8 mouse cellular contexts compared by ENCODE assay signal in genomic region chr3:51484370-51484769, GRCm38 (mm10). TPM values are rescaled to one million over a fixed set of nuclear protein-coding genes. Genes with fewer than 3 reads are reported as not detected.
DNase-seq lines count a peak whose midpoint lies in the region; ATAC-seq and TF ChIP-seq lines count a peak whose summit lies in the region.

No protein-coding gene starts in this region.

- H3K36me3 ChIP-seq in kidney, adult 2 months (ENCODE audit: control insufficient read depth, insufficient read depth, low read length) = no peaks in the 10 kb centered on the region
- no peaks in the 10 kb centered on the region for H3K36me3 ChIP-seq in hindbrain, postnatal 0 days (ENCODE audit: insufficient read depth, low read length)
- no peaks in the 10 kb centered on the region for H3K36me3 ChIP-seq in midbrain, embryonic 15.5 days (replicated peaks)

- WGBS in kidney, adult 2 months = under 1% methylated on average over 33 of the region's 33 CpGs
- WGBS in hindbrain, postnatal 0 days = under 1% methylated on average over 33 of the region's 33 CpGs
- under 1% methylated on average over 33 of the region's 33 CpGs for WGBS in midbrain, embryonic 15.5 days

- no peaks in the 10 kb centered on the region for H3K27me3 ChIP-seq in kidney, adult 2 months (replicated peaks; ENCODE audit: control insufficient read depth, insufficient read depth, low read length)
- H3K27me3 ChIP-seq in hindbrain, postnatal 0 days (ENCODE audit: insufficient read depth, low read length) = no peaks in the 10 kb centered on the region
- no peaks in the 10 kb centered on the region for H3K27me3 ChIP-seq in midbrain, embryonic 15.5 days (replicated peaks)

- peak overlapping the region; percentile 79 for H3K4me2 ChIP-seq in hindbrain, postnatal 0 days (ENCODE audit: low read depth, low read length)
- H3K4me2 ChIP-seq in midbrain, embryonic 15.5 days = peak overlapping the region; percentile 81

- no peak; the same call in 1 of the 2 replicates for ATAC-seq in hindbrain, postnatal 0 days
- ATAC-seq in midbrain, embryonic 15.5 days (replicated peaks) = no peak; the same call in 1 of the 2 replicates

- TF ChIP-seq CTCF in kidney, adult 2 months (conservative IDR thresholded peaks at IDR 0.05; ENCODE audit: insufficient read depth, insufficient read length, low read depth, low read length) = no peak
- TF ChIP-seq CTCF in hindbrain, postnatal 0 days (IDR thresholded peaks at IDR 0.05; ENCODE audit: low read depth) = no peak; the same call in 1 of the 2 replicates

- H3K27ac ChIP-seq in kidney, adult 2 months (ENCODE audit: insufficient read depth, low read depth, low read length) = peak overlapping the region; percentile 81; the same call in 1 of the 2 replicates
- H3K27ac ChIP-seq in brown adipose tissue, adult 24 weeks (replicated peaks; ENCODE audit: low read depth, low read length) = peak overlapping the region; percentile 2; the same call in 1 of the 2 replicates
- H3K27ac ChIP-seq in hindbrain, postnatal 0 days = peak overlapping the region; percentile 85
- peak overlapping the region; percentile 91 for H3K27ac ChIP-seq in midbrain, embryonic 15.5 days

- DNase-seq in kidney, adult 2 months = no peak
- no peak for DNase-seq in kidney, postnatal 25 days
- DNase-seq in hindbrain, postnatal 0 days (ENCODE audit: low spot score) = no peak
- no peak for DNase-seq in adrenal gland, postnatal 25 days
- no peak for DNase-seq in embryo, embryonic 10.5 days (ENCODE audit: low spot score)
- no peak for DNase-seq in testis, postnatal 10 days (ENCODE audit: low spot score)

- peaks cover 4% of the 10 kb centered on the region; the same call in 1 of the 2 replicates for H3K4me1 ChIP-seq in kidney, adult 2 months (ENCODE audit: control insufficient read depth, insufficient read depth, low read length)
- 0 out of 2 replicates have a peak, but pooled peaks cover 2% of the 10 kb centered on the region for H3K4me1 ChIP-seq in brown adipose tissue, adult 24 weeks (ENCODE audit: control insufficient read depth, insufficient read depth, insufficient read length, low read length)
- H3K4me1 ChIP-seq in hindbrain, postnatal 0 days (ENCODE audit: insufficient read depth, low read length) = peaks cover 7% of the 10 kb centered on the region
- peaks cover 31% of the 10 kb centered on the region for H3K4me1 ChIP-seq in midbrain, embryonic 15.5 days

- H3K4me3 ChIP-seq in kidney, adult 2 months (ENCODE audit: insufficient read depth, low read depth, low read length) = peak overlapping the region; percentile 81
- peak overlapping the region; percentile 92 for H3K4me3 ChIP-seq in brown adipose tissue, adult 24 weeks (ENCODE audit: insufficient read depth, low read depth, low read length)
- H3K4me3 ChIP-seq in hindbrain, postnatal 0 days (ENCODE audit: low read length) = peak overlapping the region; percentile 61
- H3K4me3 ChIP-seq in midbrain, embryonic 15.5 days = peak overlapping the region; percentile 68

- no peak for TF ChIP-seq POLR2A in kidney, adult 2 months (IDR thresholded peaks at IDR 0.05; ENCODE audit: low read depth, low read length)

- H3K9ac ChIP-seq in hindbrain, postnatal 0 days (replicated peaks; ENCODE audit: low read length) = peak overlapping the region; percentile 73
- H3K9ac ChIP-seq in midbrain, embryonic 15.5 days = peak overlapping the region; percentile 85

- H3K9me3 ChIP-seq in hindbrain, postnatal 0 days (ENCODE audit: low read length) = no peaks in the 10 kb centered on the region
- no peaks in the 10 kb centered on the region for H3K9me3 ChIP-seq in midbrain, embryonic 15.5 days

RNA-seq across cellular contexts. Expression of gene Rab33b, which starts 0.7 kb away (rescaled TPM):
- polyA plus RNA-seq in kidney, adult 2 months (2012; rRNA removed) = 6.8 and 7.7 TPM in 2 replicates
- 5.0 and 6.9 TPM in 2 replicates for polyA plus RNA-seq in brown adipose tissue, adult 24 weeks (2012; ENCODE audit: insufficient read depth, insufficient read length, missing spikeins)
- 30.2 and 32.4 TPM in 2 replicates for total RNA-seq in hindbrain, postnatal 0 days (2014; rRNA removed)
- 31.8 and 33.2 TPM in 2 replicates for polyA plus RNA-seq in hindbrain, postnatal 0 days (2015; fragmentation: Nextera tagmentation; extraction: Ambion mirVana)
- 27.9 and 28.4 TPM in 2 replicates for polyA plus RNA-seq in midbrain, embryonic 15.5 days (2015; fragmentation: Nextera tagmentation; extraction: Ambion mirVana)
- total RNA-seq in adrenal gland, postnatal 25 days (2021) = 14.1 and 17.4 TPM in 2 replicates

Comparison
In these comparisons a context has a peak if more than half of its experiments do, and no peak if none do; other contexts are left out.
1. H3K27ac ChIP-seq: peak in every context shown above with its lines; median percentile 91 in midbrain, embryonic 15.5 days; 85 in hindbrain, postnatal 0 days; 81 in kidney, adult 2 months; 2 in brown adipose tissue, adult 24 weeks.